Mouse (Mus musculus) CH12.LX (cell line): ENCODE measurements at regions not wholly inside any gene's neighbourhood (a gene's known extent, or its start where the extent isn't known, plus 50 kb on each side); places are given as distances from the start of the nearest gene placed in this dataset.

Experiments
- DNase-seq: peaks from one replicate; pipeline ENCODE4 v3.0.0-alpha.2; 2013; ENCODE audit errors: extremely low read depth
- H3K27ac ChIP-seq: 2 replicates; pipeline ENCODE4 v1.5.1; 2012; ENCODE audit warnings: low read depth, mild to moderate bottlenecking, control low read depth, moderate library complexity; ENCODE audit not compliant: insufficient read depth
- H3K27me3 ChIP-seq: replicated peaks from 2 replicates; pipeline ENCODE3; 2012; ENCODE audit warnings: inconsistent platforms
- H3K36me3 ChIP-seq, 2 experiments: replicated peaks in 1 of 2; 2 replicates each; pipeline versions ENCODE3 to v1.6.1; 2012; ENCODE audit warnings: inconsistent platforms in 1 of 2, low read length in 1 of 2, mild to moderate bottlenecking in 1 of 2, mixed read lengths in 1 of 2, moderate library complexity in 1 of 2; ENCODE audit not compliant: control insufficient read depth in 1 of 2, insufficient read depth in 1 of 2
- H3K4me1 ChIP-seq, 2 experiments: 2 replicates each; pipeline ENCODE4 v1.6.1; 2012; ENCODE audit warnings: inconsistent platforms in 1 of 2, moderate library complexity in 1 of 2; ENCODE audit not compliant: insufficient read depth in 2 of 2, control insufficient read depth in 1 of 2
- H3K4me2 ChIP-seq: 2 replicates; pipeline ENCODE4 v1.6.1; 2012; ENCODE audit warnings: low read depth, mild to moderate bottlenecking, control low read depth; ENCODE audit not compliant: poor library complexity, insufficient read depth, severe bottlenecking
- H3K4me3 ChIP-seq, 3 experiments: fragments of 150-350 bp in 1 of 3; sonication (generic) in 1 of 3; replicated peaks in 1 of 3; 2 replicates each; pipeline versions ENCODE3 to v1.5.1; 2011 to 2012; ENCODE audit warnings: low read depth in 2 of 3, low read length in 2 of 3, mild to moderate bottlenecking in 2 of 3, moderate library complexity in 2 of 3, control low read depth in 1 of 3, improper control_type of control experiment in 1 of 3, inconsistent platforms in 1 of 3, mixed read lengths in 1 of 3; ENCODE audit not compliant: poor library complexity in 1 of 3
- H3K79me2 ChIP-seq: replicated peaks from 2 replicates; pipeline ENCODE4 v1.6.1; 2012; ENCODE audit warnings: mild to moderate bottlenecking, moderate library complexity; ENCODE audit not compliant: control insufficient read depth, poor library complexity, insufficient read depth, severe bottlenecking; ENCODE audit errors: extremely low read depth
- H3K9ac ChIP-seq: 2 replicates; pipeline ENCODE4 v1.6.1; 2012; ENCODE audit warnings: low read depth, mild to moderate bottlenecking, control low read depth, moderate library complexity; ENCODE audit not compliant: insufficient read depth
- H3K9me3 ChIP-seq: replicated peaks from 2 replicates; pipeline ENCODE3; 2012; ENCODE audit warnings: low read length, inconsistent platforms, mixed read lengths
- BHLHE40 ChIP-seq: IDR thresholded peaks from 2 replicates; pipeline ENCODE4 v1.6.1; 2011; ENCODE audit warnings: mild to moderate bottlenecking, low read depth, low read length, improper control_type of control experiment
- CHD2 ChIP-seq: IDR thresholded peaks from 2 replicates; pipeline ENCODE4 v1.6.1; 2011; ENCODE audit warnings: low read length, improper control_type of control experiment
- E2F4 ChIP-seq: IDR thresholded peaks from 2 replicates; pipeline ENCODE4 v1.6.1; 2011; ENCODE audit warnings: low read depth, low read length, improper control_type of control experiment; ENCODE audit not compliant: insufficient replicate concordance
- EP300 ChIP-seq: IDR thresholded peaks from 2 replicates; pipeline ENCODE4 v1.6.1; 2011; ENCODE audit warnings: low read length, improper control_type of control experiment
- HCFC1 ChIP-seq: IDR thresholded peaks from 2 replicates; pipeline ENCODE4 v1.6.1; 2012; ENCODE audit warnings: low read depth, mild to moderate bottlenecking, inconsistent platforms, low read length, improper control_type of control experiment
- KAT2A ChIP-seq: IDR thresholded peaks from 2 replicates; pipeline ENCODE4 v1.6.1; 2012; ENCODE audit warnings: low read length, improper control_type of control experiment, inconsistent platforms; ENCODE audit not compliant: insufficient replicate concordance
- MAZ ChIP-seq: IDR thresholded peaks from 2 replicates; pipeline ENCODE4 v1.6.1; 2012; ENCODE audit warnings: low read depth, mild to moderate bottlenecking, inconsistent platforms, low read length, improper control_type of control experiment, moderate library complexity
- NELFE ChIP-seq: IDR thresholded peaks from 2 replicates; pipeline ENCODE4 v1.6.1; 2011; ENCODE audit warnings: low read depth, low read length, improper control_type of control experiment
- PAX5 ChIP-seq: IDR thresholded peaks from 2 replicates; pipeline ENCODE4 v1.6.1; 2012; ENCODE audit warnings: low read length, inconsistent platforms, mixed read lengths
- POLR2AphosphoS2 ChIP-seq: IDR thresholded peaks from 2 replicates; pipeline ENCODE4 v1.6.1; 2011; ENCODE audit warnings: low read depth, low read length, improper control_type of control experiment
- RAD21 ChIP-seq: IDR thresholded peaks from 2 replicates; pipeline ENCODE4 v1.6.1; 2011; ENCODE audit warnings: low read depth, mild to moderate bottlenecking, low read length, improper control_type of control experiment, moderate library complexity
- RCOR1 ChIP-seq: conservative IDR thresholded peaks from 2 replicates; pipeline ENCODE4 v1.6.1; 2012; ENCODE audit warnings: low read depth, mild to moderate bottlenecking, inconsistent platforms, low read length, improper control_type of control experiment
- SMC3 ChIP-seq: IDR thresholded peaks from 2 replicates; pipeline ENCODE4 v1.6.1; 2011; ENCODE audit warnings: low read depth, low read length, improper control_type of control experiment
- TBP ChIP-seq: conservative IDR thresholded peaks from 2 replicates; pipeline ENCODE4 v1.6.1; 2011; ENCODE audit warnings: low read depth, low read length, improper control_type of control experiment
- TCF12 ChIP-seq: IDR thresholded peaks from 2 replicates; pipeline ENCODE4 v1.6.1; 2014; ENCODE audit warnings: low read depth, mild to moderate bottlenecking, inconsistent platforms, low read length, improper control_type of control experiment
- UBTF ChIP-seq: IDR thresholded peaks from 2 replicates; pipeline ENCODE4 v1.6.1; 2012; ENCODE audit warnings: low read depth, mild to moderate bottlenecking, inconsistent platforms, low read length, improper control_type of control experiment, moderate library complexity
- USF2 ChIP-seq: conservative IDR thresholded peaks from 2 replicates; pipeline ENCODE4 v1.6.1; 2011; ENCODE audit warnings: low read depth, low read length, improper control_type of control experiment
- ZC3H11A ChIP-seq: IDR thresholded peaks from 2 replicates; pipeline ENCODE4 v1.6.1; 2012; ENCODE audit warnings: low read depth, mild to moderate bottlenecking, inconsistent platforms, low read length, improper control_type of control experiment
- ZKSCAN1 ChIP-seq: IDR thresholded peaks from 2 replicates; pipeline ENCODE4 v1.6.1; 2012; ENCODE audit warnings: low read depth, inconsistent platforms, low read length, improper control_type of control experiment, borderline replicate concordance
- ZNF384 ChIP-seq: IDR thresholded peaks from 2 replicates; pipeline ENCODE4 v1.6.1; 2012; ENCODE audit warnings: low read depth, low read length, improper control_type of control experiment, inconsistent platforms
- dilution Hi-C: fragments of 300-500 bp; cut with MboI; formaldehyde crosslinking; loops from 2 replicates; pipeline ENCODE4 v1.14.3; 2020; ENCODE audit warnings: low sequenced_read_pairs; ENCODE audit not compliant: extremely low pct_unique_long_range_greater_than_20kb, extremely low pct_ligation_motif_present
- in situ Hi-C: fragments of 300-500 bp; cut with MboI; formaldehyde crosslinking; loops from 3 replicates; pipeline ENCODE4 v1.14.3; 2019; ENCODE audit warnings: low sequenced_read_pairs, low pct_ligation_motif_present, low pct_unique_long_range_greater_than_20kb, mixed read lengths

DNA sequence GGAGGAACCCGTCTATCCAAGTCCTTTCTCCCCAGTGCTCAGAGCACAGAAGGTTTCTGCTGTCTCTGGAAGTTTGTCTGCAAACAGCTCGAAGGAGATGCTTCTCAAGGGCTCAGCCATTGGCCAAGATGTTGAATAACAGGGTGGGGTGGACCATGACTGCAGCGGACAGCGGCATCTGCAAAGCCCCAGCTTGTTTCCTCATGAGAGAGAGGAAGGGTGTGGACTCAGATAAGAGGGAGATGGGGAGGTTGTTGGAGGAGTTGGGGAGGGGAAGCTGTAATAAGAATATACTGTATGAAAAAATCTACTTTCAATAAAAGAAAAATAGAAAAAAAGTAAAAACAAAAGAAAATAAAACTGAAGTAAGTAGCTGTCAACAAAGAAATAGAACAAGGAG is 129.7 kb downstream of the Cxxc4 start:
- H3K36me3 ChIP-seq: no peaks in the 10 kb centered on the region
- no peak overlapping the region for H3K4me2 ChIP-seq
- dilution Hi-C loops: no loop called here
- no peak for TF ChIP-seq KAT2A
- TF ChIP-seq E2F4: no peak
- H3K4me1 ChIP-seq: no peaks in the 10 kb centered on the region
- no peaks in the 10 kb centered on the region for H3K79me2 ChIP-seq
- no peaks in the 10 kb centered on the region for H3K27me3 ChIP-seq
- no peak for DNase-seq
- H3K4me3 ChIP-seq: no peak overlapping the region
- in situ Hi-C loops: no loop called here
- H3K27ac ChIP-seq: no peak overlapping the region
- H3K9me3 ChIP-seq: no peaks in the 10 kb centered on the region
- H3K9ac ChIP-seq: no peak overlapping the region

DNA sequence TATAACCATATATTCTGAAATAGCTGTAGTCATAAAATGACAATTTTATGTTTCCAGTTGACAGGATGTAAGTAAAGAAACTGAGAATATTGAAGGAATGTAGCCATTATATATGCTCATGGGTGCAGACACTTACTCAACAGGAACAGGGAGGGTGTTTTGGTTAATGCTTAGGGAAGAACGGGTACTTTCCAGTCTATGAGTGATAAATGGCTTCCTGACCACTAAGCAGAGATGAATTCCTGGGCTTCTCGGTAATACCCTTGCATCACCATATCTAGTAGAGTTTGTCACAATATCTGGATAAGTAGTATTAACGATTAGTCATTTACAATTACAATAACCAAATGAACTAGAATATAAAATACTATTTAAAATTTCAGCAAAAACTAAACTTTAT is 130.5 kb downstream of the Cxxc4 start:
- Histone ChIP-seq H3K27ac (no peak overlapping the region), H3K4me1 (no peaks in the 10 kb centered on the region), H3K36me3 (no peaks in the 10 kb centered on the region), H3K4me2 (no peak overlapping the region), H3K79me2 (no peaks in the 10 kb centered on the region), H3K4me3 (no peak overlapping the region)
- dilution Hi-C loops: no loop called here
- in situ Hi-C loops: no loop called here
- no peak for DNase-seq
- TF ChIP-seq EP300: no peak
- TF ChIP-seq ZC3H11A: no peak
- no peak for TF ChIP-seq ZKSCAN1
- no peak for TF ChIP-seq RAD21
- no peak for TF ChIP-seq SMC3
- no peak for TF ChIP-seq TBP
- no peak for TF ChIP-seq ZNF384
- no peak for TF ChIP-seq USF2
- TF ChIP-seq RCOR1: no peak
- TF ChIP-seq MAZ: no peak
- TF ChIP-seq NELFE: no peak
- no peak for TF ChIP-seq HCFC1
- no peak for TF ChIP-seq PAX5
- TF ChIP-seq BHLHE40: no peak
- TF ChIP-seq TCF12: no peak
- TF ChIP-seq CHD2: no peak
- no peak for TF ChIP-seq POLR2AphosphoS2
- TF ChIP-seq UBTF: no peak
- TF ChIP-seq, all 38 proteins: peak for 0
- Histone ChIP-seq H3K27me3 (no peaks in the 10 kb centered on the region), H3K9me3 (no peaks in the 10 kb centered on the region), H3K9ac (no peak overlapping the region)
